Mouse (Mus musculus) bone marrow macrophage, adult 2 months (primary cell): ENCODE measurements around the gene Slc22a15. TPM values are rescaled to one million over a fixed set of nuclear protein-coding genes. Genes with fewer than 3 reads are reported as not detected.

Experiments
- H3K27ac ChIP-seq: 2 replicates; pipeline ENCODE4 v1.5.1; 2012; ENCODE audit warnings: low read depth, low read length; ENCODE audit not compliant: insufficient read depth
- H3K4me1 ChIP-seq: 2 replicates; pipeline ENCODE4 v1.6.1; 2012; ENCODE audit warnings: low read length; ENCODE audit not compliant: control insufficient read depth, insufficient read depth
- H3K4me3 ChIP-seq: 2 replicates; pipeline ENCODE4 v1.5.1; 2012; ENCODE audit warnings: mild to moderate bottlenecking, low read length, moderate library complexity; ENCODE audit not compliant: insufficient read depth
- CTCF ChIP-seq: IDR thresholded peaks from 2 replicates; pipeline ENCODE4 v1.5.1; 2012; ENCODE audit warnings: low read depth, mild to moderate bottlenecking, low read length, moderate library complexity
- POLR2A ChIP-seq: IDR thresholded peaks from 2 replicates; pipeline ENCODE4 v1.6.1; 2012; ENCODE audit warnings: mild to moderate bottlenecking, low read depth, low read length, borderline replicate concordance
- polyA plus RNA-seq: library from polyadenylated mRNA; stranded (reverse); fragments of >200 nt; gene quantifications from 2 replicates; pipeline ENCODE4 v1.2.4, GENCODE M21; 2012; ENCODE audit not compliant: missing spikeins, insufficient read depth, insufficient read length

Slc22a15 gene
- 3.1 and 4.1 TPM in 2 replicates for polyA plus RNA-seq

- peak within 1 kb of the TSS; percentile 92 for H3K4me3 ChIP-seq
- H3K27ac ChIP-seq: no peak within 1 kb of the TSS
- TF ChIP-seq POLR2A (no peak), CTCF (no peak)
- H3K4me1 ChIP-seq: no peaks in the 10 kb centered on the region; the same call in 1 of the 2 replicates
These were observed at the start of gene Slc22a15 for GRCm38 (mm10) chr3:101923843-101924740. Gene Slc22a15 (minus strand): TSS chr3:101924453.

DNA sequence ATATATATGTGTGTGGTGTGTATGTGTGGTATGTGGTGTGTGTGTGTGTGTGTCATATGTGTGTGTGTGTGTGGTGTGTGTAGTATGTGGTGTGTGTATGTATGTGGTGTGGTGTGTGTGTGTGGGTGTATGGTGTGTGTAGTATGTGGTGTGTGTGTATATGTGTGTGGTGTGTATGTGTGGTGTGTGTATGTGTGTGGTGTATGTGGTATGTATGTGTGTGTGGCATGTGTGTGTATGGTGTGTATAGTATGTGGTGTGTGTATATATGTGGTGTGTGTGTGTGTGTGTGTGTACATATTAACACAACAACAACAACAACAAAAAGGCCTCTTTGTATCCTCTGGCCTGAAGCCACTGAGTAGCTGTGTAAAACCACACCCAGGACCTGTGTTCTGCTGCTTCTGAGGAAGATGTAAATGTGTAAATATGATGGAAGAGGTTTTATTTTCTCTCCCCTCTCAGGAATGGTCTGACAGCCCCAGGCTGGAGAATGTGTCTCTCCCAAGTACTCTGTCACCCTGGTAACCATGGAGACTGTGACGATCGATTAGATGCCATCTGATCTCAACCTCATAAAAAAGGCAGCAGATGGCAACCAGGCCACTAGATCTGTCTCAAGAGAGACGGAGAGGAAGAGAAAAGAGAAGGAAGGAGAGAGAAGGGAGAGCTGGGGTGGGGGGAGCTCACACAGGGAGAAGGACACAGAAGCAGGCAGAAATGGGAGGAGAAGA lies 42.7 kb upstream of the Slc22a15 start:
- TF ChIP-seq CTCF (no peak), POLR2A (no peak)
- Histone ChIP-seq H3K27ac (no peak overlapping the region), H3K4me1 (no peaks in the 10 kb centered on the region), H3K4me3 (no peak overlapping the region)

DNA sequence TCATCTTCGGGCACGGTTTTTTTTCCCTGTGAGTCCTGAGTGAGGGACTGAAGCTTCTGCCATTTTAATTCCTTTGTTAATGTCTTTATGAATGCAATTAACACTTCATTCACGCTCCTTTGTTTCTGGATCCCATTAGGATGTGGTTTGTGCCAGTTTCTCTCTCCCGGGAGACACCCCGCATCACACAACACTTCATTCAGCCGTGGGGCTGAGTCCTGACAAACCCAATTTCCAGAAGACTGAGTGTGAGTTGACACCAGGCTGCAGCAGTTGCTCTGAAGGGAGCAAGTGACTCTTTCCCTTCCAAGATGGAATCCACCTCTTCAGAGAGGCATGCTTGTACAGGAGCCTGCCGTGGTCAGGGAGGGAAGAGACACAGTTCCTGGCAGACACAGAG lies 40.1 kb upstream of the Slc22a15 start:
- Histone ChIP-seq H3K27ac (no peak overlapping the region), H3K4me1 (no peaks in the 10 kb centered on the region), H3K4me3 (no peak overlapping the region)
- TF ChIP-seq CTCF (no peak), POLR2A (no peak)

- Histone ChIP-seq H3K4me1 (no peaks in the 10 kb centered on the region), H3K4me3 (no peak overlapping the region), H3K27ac (no peak overlapping the region)
- no peak for TF ChIP-seq CTCF
- no peak for TF ChIP-seq POLR2A
These were observed 39.2 kb upstream of the Slc22a15 start for GRCm38 (mm10) chr3:101963501-101963900.

DNA sequence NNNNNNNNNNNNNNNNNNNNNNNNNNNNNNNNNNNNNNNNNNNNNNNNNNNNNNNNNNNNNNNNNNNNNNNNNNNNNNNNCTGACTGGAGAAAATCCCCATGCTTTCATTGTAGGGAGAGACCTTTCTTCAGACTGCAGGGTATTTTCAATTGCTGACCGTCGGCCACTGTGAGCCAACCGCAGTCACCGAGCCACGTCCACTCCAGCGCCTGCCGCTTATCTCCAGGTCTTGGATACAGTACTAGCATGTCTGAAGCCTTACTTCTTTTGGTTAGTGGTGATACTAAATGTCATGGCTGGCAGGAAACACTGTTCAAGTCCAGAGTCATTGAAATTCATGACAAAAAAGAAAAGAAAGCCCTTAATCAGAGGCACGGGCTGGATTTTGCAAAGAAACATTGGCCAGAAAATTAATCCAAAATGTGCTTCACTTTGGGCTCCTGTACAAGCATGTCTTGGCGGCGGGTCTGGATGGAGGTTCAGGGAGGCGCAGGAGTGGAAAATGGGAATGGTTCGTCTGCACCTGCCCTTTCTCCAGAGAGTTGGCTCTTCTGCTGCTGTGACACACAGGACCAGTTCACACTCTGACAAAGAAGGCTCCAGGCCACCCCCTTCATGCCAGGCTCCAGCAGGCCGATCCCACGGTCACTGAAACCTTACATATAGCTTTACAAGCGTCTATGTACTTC lies 37.0 kb upstream of the Slc22a15 start:
- H3K4me1 ChIP-seq: no peaks in the 10 kb centered on the region
- no peak overlapping the region for H3K27ac ChIP-seq
- H3K4me3 ChIP-seq: no peak overlapping the region
- no peak for TF ChIP-seq CTCF
- no peak for TF ChIP-seq POLR2A

- Histone ChIP-seq H3K27ac (no peak overlapping the region), H3K4me1 (no peaks in the 10 kb centered on the region), H3K4me3 (no peak overlapping the region)
- TF ChIP-seq CTCF (no peak), POLR2A (no peak)
These were observed 33.8 kb upstream of the Slc22a15 start for GRCm38 (mm10) chr3:101958047-101958446.

GRCm38 (mm10) chr3:101953506-101953905 lies 29.3 kb upstream of the Slc22a15 start:
- no peak overlapping the region for H3K27ac ChIP-seq
- H3K4me1 ChIP-seq: no peaks in the 10 kb centered on the region
- TF ChIP-seq POLR2A (no peak), CTCF (no peak)
- H3K4me3 ChIP-seq: no peak overlapping the region

- Histone ChIP-seq H3K27ac (no peak overlapping the region), H3K4me3 (no peak overlapping the region), H3K4me1 (no peaks in the 10 kb centered on the region)
- TF ChIP-seq CTCF (no peak), POLR2A (no peak)
These were observed 28.3 kb upstream of the Slc22a15 start for GRCm38 (mm10) chr3:101952577-101952976.

DNA sequence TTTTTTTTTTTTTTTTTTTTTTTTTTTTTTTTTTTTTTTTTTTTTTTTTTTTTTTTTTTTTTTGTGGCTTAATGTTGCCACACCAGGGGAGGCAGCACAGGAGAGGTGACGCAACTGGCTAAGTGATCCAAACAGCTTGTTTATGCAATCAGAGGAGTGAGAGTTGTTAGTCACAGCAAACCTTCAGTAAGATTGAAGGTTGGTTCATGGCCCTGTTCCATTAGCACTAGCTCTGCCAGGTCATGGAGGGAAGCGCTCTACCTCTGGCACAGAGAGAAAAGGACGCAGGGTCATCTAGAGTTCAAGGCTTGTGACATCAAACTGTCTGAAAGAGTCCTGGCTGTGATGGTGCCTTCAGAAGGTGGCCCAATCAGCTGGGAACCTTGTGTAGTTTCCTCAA lies 24.3 kb upstream of the Slc22a15 start:
- TF ChIP-seq CTCF (no peak), POLR2A (no peak)
- no peaks in the 10 kb centered on the region for H3K4me1 ChIP-seq
- no peak overlapping the region for H3K4me3 ChIP-seq
- no peak overlapping the region for H3K27ac ChIP-seq

DNA sequence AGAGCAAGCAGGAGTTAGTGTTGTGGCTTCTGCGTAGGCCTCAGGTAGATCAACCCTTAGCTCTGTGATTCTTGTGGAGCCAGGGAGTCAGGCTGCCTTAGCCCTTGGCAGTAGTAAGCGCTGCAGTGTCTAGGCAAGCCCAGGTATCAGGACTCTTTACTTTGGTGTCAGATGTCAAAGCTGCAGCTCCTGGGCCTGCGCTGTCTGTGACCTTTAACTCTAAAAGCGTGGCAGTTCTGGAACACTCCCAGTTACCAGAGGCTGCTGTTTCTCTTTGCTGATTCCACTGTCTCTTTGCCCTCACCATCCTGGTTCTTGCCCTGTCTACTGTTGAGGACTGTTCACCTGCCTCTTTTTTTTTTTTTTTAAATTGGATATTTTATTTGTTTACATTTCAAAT lies 23.0 kb upstream of the Slc22a15 start:
- H3K4me1 ChIP-seq: no peaks in the 10 kb centered on the region
- TF ChIP-seq CTCF (no peak), POLR2A (no peak)
- no peak overlapping the region for H3K27ac ChIP-seq
- H3K4me3 ChIP-seq: no peak overlapping the region

DNA sequence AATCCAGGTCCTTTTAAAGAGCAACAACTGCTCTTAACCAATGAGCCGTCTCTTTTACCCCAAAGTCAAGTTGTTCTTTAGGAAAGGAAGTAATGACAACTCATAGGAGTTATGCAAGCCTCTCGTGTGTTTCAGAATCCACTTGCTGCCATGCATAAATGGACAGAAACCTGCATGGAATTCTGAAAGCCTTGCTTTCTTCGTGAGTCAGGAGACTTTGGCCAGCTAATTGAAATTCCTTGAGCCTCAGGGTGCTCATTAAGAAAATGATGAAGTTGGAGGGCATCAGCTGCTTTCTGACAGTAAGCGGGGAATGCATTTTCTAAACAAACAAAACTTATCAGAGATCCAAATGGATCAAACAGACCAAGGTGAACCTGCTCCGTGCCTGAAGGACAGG lies 21.0 kb upstream of the Slc22a15 start:
- Histone ChIP-seq H3K27ac (no peak overlapping the region), H3K4me3 (no peak overlapping the region), H3K4me1 (no peaks in the 10 kb centered on the region)
- no peak for TF ChIP-seq POLR2A
- TF ChIP-seq CTCF: no peak
